Mouse (Mus musculus): ENCODE data around the gene Tnni2.

DNA sequence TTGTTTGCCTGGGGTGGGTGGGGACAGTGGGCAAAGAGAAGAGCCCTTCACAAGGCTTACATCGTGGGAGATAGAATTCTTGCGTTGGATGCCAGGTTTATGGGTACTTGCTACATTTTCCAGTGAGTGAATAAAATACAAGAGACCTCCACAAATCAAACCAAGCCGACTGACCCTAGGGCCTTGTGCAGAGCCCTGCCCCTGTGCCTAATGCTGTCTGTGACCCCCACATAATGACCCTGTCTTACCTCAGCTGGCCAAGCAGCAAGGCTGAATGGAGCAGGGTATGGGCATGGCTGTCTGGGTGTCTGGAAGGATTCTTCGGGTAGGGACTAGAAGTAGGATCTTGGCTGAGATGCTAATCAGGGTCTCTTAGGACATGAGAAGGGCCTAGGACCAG is 4.7 kb downstream of the Tnni2 start:
- no peak for TF ChIP-seq CTCF (IDR thresholded peaks at IDR 0.05; ENCODE audit: low read depth, low read length)
- no peak for TF ChIP-seq EP300 (IDR thresholded peaks at IDR 0.05; ENCODE audit: insufficient read depth, low read depth, low read length)
- TF ChIP-seq POLR2A (IDR thresholded peaks at IDR 0.05; ENCODE audit: insufficient read depth, low read length), result no peak

Measured in ES-Bruce4 (cell line).